Mouse (Mus musculus): ENCODE data around the gene Celf6. TPM values are rescaled to one million over a fixed set of nuclear protein-coding genes. Genes with fewer than 3 reads are reported as not detected.

The Celf6 gene
- polyA plus RNA-seq, 1 experiment: 0.79 TPM

- H3K27me3 ChIP-seq (ENCODE audit: control insufficient read depth, insufficient read depth, low read length): no peaks in the 10 kb centered on the region
- H3K4me3 ChIP-seq (ENCODE audit: low read depth, low read length): no peak overlapping the region
- peaks cover 13% of the 10 kb centered on the region; the same call in 1 of the 2 replicates for H3K4me1 ChIP-seq (ENCODE audit: control insufficient read depth, insufficient read depth, insufficient read length, low read length)
- WGBS: over 99% methylated on average over 4 of the region's 4 CpGs
- TF ChIP-seq POLR2A (IDR thresholded peaks at IDR 0.05; ENCODE audit: low read depth, low read length) (no peak), CTCF (IDR thresholded peaks at IDR 0.05; ENCODE audit: extremely low read depth, insufficient read length, insufficient replicate concordance, low read depth, low read length) (no peak)
- no peak overlapping the region for H3K27ac ChIP-seq (ENCODE audit: insufficient read depth, low read depth, low read length)
- peaks cover 13% of the 10 kb centered on the region for H3K36me3 ChIP-seq (ENCODE audit: control insufficient read depth, insufficient read depth, low read length)
These were observed 72.2 kb downstream of the Celf6 start for GRCm38 (mm10) chr9:59649911-59650310.

- Histone ChIP-seq H3K27ac (ENCODE audit: insufficient read depth, low read depth, low read length) (peak overlapping the region; percentile 88), H3K36me3 (ENCODE audit: control insufficient read depth, insufficient read depth, low read length) (peaks cover 12% of the 10 kb centered on the region), H3K4me1 (ENCODE audit: control insufficient read depth, insufficient read depth, insufficient read length, low read length) (peaks cover 15% of the 10 kb centered on the region; the same call in 1 of the 2 replicates), H3K27me3 (ENCODE audit: control insufficient read depth, insufficient read depth, low read length) (no peaks in the 10 kb centered on the region), H3K4me3 (ENCODE audit: low read depth, low read length) (no peak overlapping the region)
- WGBS: 11% methylated on average over 3 of the region's 3 CpGs
- no peak for TF ChIP-seq CTCF (IDR thresholded peaks at IDR 0.05; ENCODE audit: extremely low read depth, insufficient read length, insufficient replicate concordance, low read depth, low read length)
- TF ChIP-seq POLR2A (IDR thresholded peaks at IDR 0.05; ENCODE audit: low read depth, low read length): no peak
These were observed 75.7 kb downstream of the Celf6 start for GRCm38 (mm10) chr9:59653371-59653770.

- H3K36me3 ChIP-seq (ENCODE audit: control insufficient read depth, insufficient read depth, low read length): peaks cover 13% of the 10 kb centered on the region
- peaks cover 18% of the 10 kb centered on the region; the same call in 1 of the 2 replicates for H3K4me1 ChIP-seq (ENCODE audit: control insufficient read depth, insufficient read depth, insufficient read length, low read length)
- TF ChIP-seq CTCF (IDR thresholded peaks at IDR 0.05; ENCODE audit: extremely low read depth, insufficient read length, insufficient replicate concordance, low read depth, low read length) (no peak), POLR2A (IDR thresholded peaks at IDR 0.05; ENCODE audit: low read depth, low read length) (no peak)
- no peaks in the 10 kb centered on the region for H3K27me3 ChIP-seq (ENCODE audit: control insufficient read depth, insufficient read depth, low read length)
- H3K4me3 ChIP-seq (ENCODE audit: low read depth, low read length): no peak overlapping the region
- 21% methylated on average over 2 of the region's 2 CpGs for WGBS
- peak overlapping the region; percentile 89 for H3K27ac ChIP-seq (ENCODE audit: insufficient read depth, low read depth, low read length)
These were observed 76.8 kb downstream of the Celf6 start for GRCm38 (mm10) chr9:59654450-59654983.

- WGBS: under 1% methylated on average over 46 of the region's 46 CpGs
- Histone ChIP-seq H3K27ac (ENCODE audit: insufficient read depth, low read depth, low read length) (peak within 1 kb of the TSS; percentile 98), H3K27me3 (ENCODE audit: control insufficient read depth, insufficient read depth, low read length) (no peaks in the 10 kb centered on the region), H3K4me1 (ENCODE audit: control insufficient read depth, insufficient read depth, insufficient read length, low read length) (peaks cover 30% of the 10 kb centered on the region), H3K36me3 (ENCODE audit: control insufficient read depth, insufficient read depth, low read length) (peaks cover 13% of the 10 kb centered on the region), H3K4me3 (ENCODE audit: low read depth, low read length) (peak within 1 kb of the TSS; percentile 90)
- TF ChIP-seq POLR2A (IDR thresholded peaks at IDR 0.05; ENCODE audit: low read depth, low read length) (peak; percentile 91), CTCF (IDR thresholded peaks at IDR 0.05; ENCODE audit: extremely low read depth, insufficient read length, insufficient replicate concordance, low read depth, low read length) (no peak; the same call in 1 of the 2 replicates)
These were observed 78.4 kb downstream of the Celf6 start, which contains the start of gene Pkm for GRCm38 (mm10) chr9:59655958-59656634. Pkm (plus strand) TSS chr9:59656368.

Other genes with a start within 250 kb of the Celf6 start
- 0.41 and 0.63 TPM in 2 replicates for gene Bbs4, start 224.4 kb upstream of the Celf6 start, polyA plus RNA-seq (2012; rRNA removed)
- 8.6 and 22.1 TPM in 2 replicates for gene Arih1, start 91.3 kb upstream of the Celf6 start, polyA plus RNA-seq (2012; rRNA removed)
- 45.1 and 81.2 TPM in 2 replicates for gene Hexa, start 38.4 kb upstream of the Celf6 start, polyA plus RNA-seq (2012; rRNA removed)
- gene Tmem202, start 38.1 kb upstream of the Celf6 start, polyA plus RNA-seq (2012; rRNA removed): 0.34 TPM in 1 of 2 replicates, not detected in the other
- 5.7 and 12.1 TPM in 2 replicates for gene Parp6, start 39.4 kb downstream of the Celf6 start, polyA plus RNA-seq (2012; rRNA removed)
- 513 and 1,082 TPM in 2 replicates for gene Pkm, start 78.5 kb downstream of the Celf6 start, polyA plus RNA-seq (2012; rRNA removed)
- 4.6 and 6.4 TPM in 2 replicates for gene Gramd2, start 102.2 kb downstream of the Celf6 start, polyA plus RNA-seq (2012; rRNA removed)
- gene Senp8, start 172.8 kb downstream of the Celf6 start, polyA plus RNA-seq (2012; rRNA removed): 0.75 and 1.5 TPM in 2 replicates
- 0.08 and 0.37 TPM in 2 replicates for gene Myo9a, start 173.0 kb downstream of the Celf6 start, polyA plus RNA-seq (2012; rRNA removed)